Mouse (Mus musculus): ENCODE measurements around the gene Prss34. TPM values are rescaled to one million over a fixed set of nuclear protein-coding genes. Genes with fewer than 3 reads are reported as not detected.

Prss34 gene
- 0.13 and 0.14 TPM in 2 replicates for polyA plus RNA-seq (2015; fragmentation: Nextera tagmentation; extraction: Ambion mirVana)

DNA sequence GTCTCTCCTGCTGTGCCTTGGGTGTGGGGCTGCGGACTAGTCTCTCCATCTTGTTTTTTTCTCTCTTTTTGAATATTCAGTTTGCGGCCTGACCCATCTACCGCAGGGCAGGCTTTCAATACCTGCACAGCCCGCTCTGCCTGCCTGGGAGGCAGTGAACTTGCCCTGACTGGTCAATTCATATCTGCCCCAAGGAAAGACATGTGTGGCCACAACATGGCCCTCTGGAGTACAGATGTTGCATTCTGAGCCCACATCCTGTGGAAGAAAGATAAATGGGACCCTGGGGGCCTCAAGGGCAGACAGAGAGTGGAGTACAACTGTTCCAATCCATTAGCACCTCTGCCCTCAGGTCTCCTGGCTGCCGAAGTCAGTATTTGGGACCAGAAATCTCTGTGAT lies at the start of gene Prss34:
Gene Prss34 (plus strand): TSS at position 301 of the 400 bp plus-strand sequence.
- Histone ChIP-seq H3K4me1 (no peaks in the 10 kb centered on the region), H3K4me2 (no peak within 1 kb of the TSS), H3K9me3 (replicated peaks) (no peaks in the 10 kb centered on the region), H3K36me3 (no peaks in the 10 kb centered on the region), H3K9ac (replicated peaks) (no peak within 1 kb of the TSS), H3K27me3 (replicated peaks) (no peaks in the 10 kb centered on the region; the same call in 1 of the 2 replicates), H3K4me3 (replicated peaks) (no peak within 1 kb of the TSS), H3K27ac (replicated peaks) (no peak within 1 kb of the TSS)
- no peak for ATAC-seq (ENCODE audit: low FRiP score)
- WGBS: 80% methylated on average over 5 of the region's 5 CpGs

- Histone ChIP-seq H3K27me3 (replicated peaks) (peaks cover 13% of the 10 kb centered on the region), H3K27ac (replicated peaks) (no peak overlapping the region), H3K9ac (replicated peaks) (no peak overlapping the region), H3K36me3 (peaks cover 4% of the 10 kb centered on the region; the same call in 1 of the 2 replicates), H3K4me2 (no peak overlapping the region), H3K9me3 (replicated peaks) (no peaks in the 10 kb centered on the region), H3K4me3 (replicated peaks) (no peak overlapping the region), H3K4me1 (peaks cover 33% of the 10 kb centered on the region)
- no peak for ATAC-seq (ENCODE audit: low FRiP score)
- WGBS: 85% methylated on average over 8 of the region's 8 CpGs
Measured at GRCm38 (mm10) chr17:25250181-25250835, 47.9 kb upstream of the Prss34 start.

DNA sequence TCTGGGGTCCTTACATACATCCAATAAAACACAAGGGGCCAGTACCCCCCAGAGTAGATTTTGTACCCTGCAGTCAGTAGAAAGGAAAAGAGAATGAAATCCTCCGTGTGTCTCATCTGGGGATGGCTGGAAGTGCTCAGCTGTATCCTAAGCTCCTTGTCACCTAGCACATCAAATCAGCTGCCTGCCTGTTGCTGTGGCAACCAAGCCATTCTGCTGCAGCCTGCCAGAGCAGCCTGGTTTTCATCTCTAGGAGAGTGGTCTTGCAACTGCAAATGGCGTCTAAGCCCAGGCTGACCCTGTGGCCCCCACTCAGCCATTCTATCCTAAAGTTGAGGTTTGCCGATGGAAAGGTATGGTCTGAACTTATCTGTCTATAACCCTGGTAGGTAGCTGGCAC lies 45.6 kb upstream of the Prss34 start:
- WGBS: 24% methylated on average over 3 of the region's 3 CpGs
- Histone ChIP-seq H3K4me2 (0 out of 2 replicates have a peak overlapping the region, but pooled peaks have one; percentile 0), H3K27ac (replicated peaks) (peak overlapping the region; percentile 75), H3K27me3 (replicated peaks) (peaks cover 26% of the 10 kb centered on the region), H3K9me3 (replicated peaks) (no peaks in the 10 kb centered on the region), H3K4me3 (replicated peaks) (no peak overlapping the region), H3K9ac (replicated peaks) (no peak overlapping the region), H3K36me3 (no peaks in the 10 kb centered on the region), H3K4me1 (peaks cover 47% of the 10 kb centered on the region)
- ATAC-seq (ENCODE audit: low FRiP score): peak; percentile 45; the same call in 1 of the 2 replicates

- no peaks in the 10 kb centered on the region for H3K36me3 ChIP-seq
- H3K27me3 ChIP-seq (replicated peaks): peaks cover 26% of the 10 kb centered on the region
- ATAC-seq (ENCODE audit: low FRiP score): peak; percentile 45; the same call in 1 of the 2 replicates
- no peak overlapping the region for H3K4me3 ChIP-seq (replicated peaks)
- no peaks in the 10 kb centered on the region for H3K9me3 ChIP-seq (replicated peaks)
- peak overlapping the region; percentile 38 for H3K27ac ChIP-seq (replicated peaks)
- H3K4me1 ChIP-seq: peaks cover 47% of the 10 kb centered on the region
- H3K9ac ChIP-seq (replicated peaks): no peak overlapping the region; the same call in 1 of the 2 replicates
- WGBS: 21% methylated on average over 10 of the region's 10 CpGs
- H3K4me2 ChIP-seq: peak overlapping the region; percentile 43
Measured at GRCm38 (mm10) chr17:25253760-25254159, 44.4 kb upstream of the Prss34 start.

DNA sequence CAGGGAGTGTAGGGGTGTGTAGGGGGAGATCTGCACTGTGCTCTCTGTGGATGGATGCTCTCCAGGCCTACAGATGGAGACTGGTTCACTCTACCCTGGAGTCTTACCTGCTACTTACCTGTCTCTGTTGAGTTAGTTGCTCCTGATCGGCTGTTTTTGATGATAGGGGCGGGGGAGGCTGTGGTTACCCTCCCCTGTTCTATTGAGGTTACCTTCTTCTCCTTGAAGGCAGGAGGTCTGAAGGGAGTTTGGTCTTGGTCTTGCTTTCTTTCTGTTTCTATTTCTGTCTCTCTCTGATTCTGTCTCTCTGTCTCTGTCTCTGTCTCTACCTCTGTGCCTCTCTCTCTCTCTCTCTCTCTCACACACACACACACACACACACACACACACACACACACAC lies 43.1 kb upstream of the Prss34 start:
- peaks cover 47% of the 10 kb centered on the region for H3K4me1 ChIP-seq
- H3K9ac ChIP-seq (replicated peaks): no peak overlapping the region
- H3K9me3 ChIP-seq (replicated peaks): no peaks in the 10 kb centered on the region
- H3K27ac ChIP-seq (replicated peaks): no peak overlapping the region
- WGBS: 83% methylated on average over 2 of the region's 2 CpGs
- H3K36me3 ChIP-seq: peaks cover 9% of the 10 kb centered on the region
- no peak for ATAC-seq (ENCODE audit: low FRiP score)
- H3K27me3 ChIP-seq (replicated peaks): peaks cover 26% of the 10 kb centered on the region
- no peak overlapping the region; the same call in 1 of the 2 replicates for H3K4me3 ChIP-seq (replicated peaks)
- peak overlapping the region; percentile 57; the same call in 1 of the 2 replicates for H3K4me2 ChIP-seq

GRCm38 (mm10) chr17:25256140-25256754 lies 41.9 kb upstream of the Prss34 start, which contains the start of gene Baiap3:
Baiap3 (minus strand) TSS chr17:25256364.
- Histone ChIP-seq H3K27ac (replicated peaks) (no peak within 1 kb of the TSS), H3K9me3 (replicated peaks) (no peaks in the 10 kb centered on the region), H3K4me1 (peaks cover 47% of the 10 kb centered on the region), H3K4me2 (peak within 1 kb of the TSS; percentile 57), H3K36me3 (peaks cover 11% of the 10 kb centered on the region), H3K9ac (replicated peaks) (peak within 1 kb of the TSS; percentile 0), H3K27me3 (replicated peaks) (peaks cover 22% of the 10 kb centered on the region), H3K4me3 (replicated peaks) (peak within 1 kb of the TSS; percentile 33)
- 3% methylated on average over 34 of the region's 35 CpGs for WGBS
- 0 out of 2 replicates have a peak, but pooled peaks have one; percentile 9 for ATAC-seq (ENCODE audit: low FRiP score)

GRCm38 (mm10) chr17:25257804-25258261 lies 40.4 kb upstream of the Prss34 start:
- no peak overlapping the region for H3K27ac ChIP-seq (replicated peaks)
- no peak overlapping the region for H3K9ac ChIP-seq (replicated peaks)
- no peak for ATAC-seq (ENCODE audit: low FRiP score)
- 53% methylated on average over 6 of the region's 6 CpGs for WGBS
- H3K27me3 ChIP-seq (replicated peaks): peaks cover 22% of the 10 kb centered on the region
- peaks cover 36% of the 10 kb centered on the region for H3K4me1 ChIP-seq
- no peaks in the 10 kb centered on the region for H3K9me3 ChIP-seq (replicated peaks)
- peaks cover 17% of the 10 kb centered on the region for H3K36me3 ChIP-seq
- H3K4me2 ChIP-seq: no peak overlapping the region
- H3K4me3 ChIP-seq (replicated peaks): no peak overlapping the region

DNA sequence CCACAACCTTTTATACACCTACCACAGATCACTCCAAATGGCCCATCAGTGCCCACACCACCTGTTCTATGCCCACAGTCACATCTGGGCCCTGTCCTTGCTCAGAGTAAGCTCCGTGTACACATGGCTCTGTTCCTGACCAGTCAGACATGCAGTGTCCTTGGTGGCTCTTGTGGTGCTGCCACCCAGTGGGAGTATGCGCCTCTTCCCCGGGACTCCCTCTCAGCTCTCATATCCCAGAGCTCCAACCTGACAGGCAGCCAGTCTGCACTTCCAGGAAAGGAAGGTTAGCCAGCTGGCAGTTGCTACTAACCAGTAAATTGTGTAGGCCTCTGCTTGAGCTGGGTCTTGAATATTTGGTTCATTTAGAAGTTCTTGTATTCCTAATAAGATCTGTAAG lies 33.7 kb upstream of the Prss34 start:
- Histone ChIP-seq H3K36me3 (peaks cover 80% of the 10 kb centered on the region), H3K9me3 (replicated peaks) (no peaks in the 10 kb centered on the region), H3K27me3 (replicated peaks) (no peaks in the 10 kb centered on the region), H3K4me3 (replicated peaks) (no peak overlapping the region), H3K4me1 (peaks cover 3% of the 10 kb centered on the region), H3K27ac (replicated peaks) (no peak overlapping the region), H3K9ac (replicated peaks) (no peak overlapping the region), H3K4me2 (no peak overlapping the region)
- WGBS: 63% methylated on average over 3 of the region's 3 CpGs
- ATAC-seq (ENCODE audit: low FRiP score): no peak

- Histone ChIP-seq H3K9ac (replicated peaks) (no peak overlapping the region), H3K27ac (replicated peaks) (no peak overlapping the region), H3K36me3 (peaks cover 36% of the 10 kb centered on the region), H3K4me2 (peak overlapping the region; percentile 97), H3K9me3 (replicated peaks) (no peaks in the 10 kb centered on the region), H3K4me1 (peaks cover 42% of the 10 kb centered on the region), H3K4me3 (replicated peaks) (peak overlapping the region; percentile 74), H3K27me3 (replicated peaks) (no peaks in the 10 kb centered on the region)
- no peak for ATAC-seq (ENCODE audit: low FRiP score)
- 92% methylated on average over 2 of the region's 2 CpGs for WGBS
Measured at GRCm38 (mm10) chr17:25270795-25271335, 27.3 kb upstream of the Prss34 start.

- H3K36me3 ChIP-seq: peaks cover 21% of the 10 kb centered on the region
- WGBS: 0% methylated on average over 10 of the region's 10 CpGs
Measured at GRCm38 (mm10) chr17:25272326-25272725, 25.9 kb upstream of the Prss34 start.

GRCm38 (mm10) chr17:25272951-25273705 lies 25.1 kb upstream of the Prss34 start:
- Histone ChIP-seq H3K27me3 (replicated peaks) (0 out of 2 replicates have a peak, but pooled peaks cover 2% of the 10 kb centered on the region), H3K4me3 (replicated peaks) (peak overlapping the region; percentile 74), H3K4me1 (peaks cover 42% of the 10 kb centered on the region), H3K9me3 (replicated peaks) (no peaks in the 10 kb centered on the region), H3K27ac (replicated peaks) (peak overlapping the region; percentile 99), H3K9ac (replicated peaks) (peak overlapping the region; percentile 79), H3K36me3 (peaks cover 13% of the 10 kb centered on the region), H3K4me2 (peak overlapping the region; percentile 97)
- ATAC-seq (ENCODE audit: low FRiP score): peak; percentile 92
- under 1% methylated on average over 86 of the region's 92 CpGs for WGBS

More at GRCm38 (mm10) chr17:25272326-25272725, 25.9 kb upstream of the Prss34 start:
- Histone ChIP-seq H3K9me3 (replicated peaks) (no peaks in the 10 kb centered on the region), H3K4me1 (peaks cover 42% of the 10 kb centered on the region), H3K4me3 (replicated peaks) (peak overlapping the region; percentile 74), H3K27me3 (replicated peaks) (no peaks in the 10 kb centered on the region), H3K27ac (replicated peaks) (peak overlapping the region; percentile 99), H3K4me2 (peak overlapping the region; percentile 97), H3K9ac (replicated peaks) (peak overlapping the region; percentile 79)
- ATAC-seq (ENCODE audit: low FRiP score): no peak
